ENCODE assay signal across 8 mouse cellular contexts in the genomic region with DNA sequence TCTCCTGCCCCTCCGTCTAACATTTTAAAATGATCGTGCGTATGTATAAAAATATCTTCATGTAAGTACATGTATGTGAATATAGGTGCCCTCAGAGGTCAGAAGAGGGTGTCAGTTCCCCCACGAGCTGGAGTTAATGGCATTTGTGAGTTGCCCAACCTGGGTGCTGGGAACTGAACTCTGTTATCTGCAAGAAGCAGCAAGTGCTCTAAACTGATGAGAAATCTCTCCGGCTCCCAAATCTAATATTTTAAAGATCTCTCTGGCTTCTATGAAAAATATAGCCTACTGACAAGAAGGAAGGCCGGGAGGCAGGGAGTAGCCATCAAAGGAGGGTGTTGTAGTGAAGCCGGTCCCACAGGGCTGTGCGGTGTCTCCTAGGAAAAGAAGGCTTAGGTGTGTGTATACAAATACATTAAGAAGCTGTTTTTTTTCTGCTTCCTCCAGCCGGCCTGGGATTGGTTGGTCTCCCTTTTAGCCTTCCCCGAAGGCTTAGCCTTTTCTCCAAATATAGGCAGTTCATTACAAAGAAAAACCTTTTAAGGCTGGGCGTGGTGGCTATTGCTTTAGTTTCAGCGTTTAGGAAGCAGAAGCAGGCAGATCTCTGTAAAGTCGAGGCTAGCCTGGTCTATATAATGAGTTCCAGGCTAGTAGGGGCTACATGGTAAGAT. TPM values are rescaled to one million over a fixed set of nuclear protein-coding genes. Genes with fewer than 3 reads are reported as not detected.
DNase-seq lines count a peak whose midpoint lies in the region; ATAC-seq and TF ChIP-seq lines count a peak whose summit lies in the region.

No protein-coding gene starts in this region.

- H3K27ac ChIP-seq in heart, embryonic 10.5 days: peak overlapping the region; percentile 85; the same call in 1 of the 2 replicates
- no peak overlapping the region for H3K27ac ChIP-seq in forebrain, embryonic 16.5 days (ENCODE audit: low read length)
- H3K27ac ChIP-seq in liver, embryonic 16.5 days (ENCODE audit: low read length): peak overlapping the region; percentile 14; the same call in 1 of the 2 replicates

- 0 out of 2 replicates have a peak overlapping the region, but pooled peaks have one; percentile 57 for H3K4me3 ChIP-seq in heart, embryonic 10.5 days
- H3K4me3 ChIP-seq in E14TG2a.4 (replicated peaks; ENCODE audit: low read length): peak overlapping the region; percentile 77
- H3K4me3 ChIP-seq in forebrain, embryonic 16.5 days (replicated peaks; ENCODE audit: low read length): no peak overlapping the region
- H3K4me3 ChIP-seq in liver, embryonic 16.5 days (ENCODE audit: low read depth, low read length): no peak overlapping the region; the same call in 1 of the 2 replicates

- ATAC-seq in forebrain, embryonic 16.5 days: no peak
- ATAC-seq in liver, embryonic 16.5 days (ENCODE audit: low read depth): no peak
- no peak for ATAC-seq in inflammation-experienced regulatory T-cells, adult 6 months

- H3K4me1 ChIP-seq in heart, embryonic 10.5 days: peaks cover 22% of the 10 kb centered on the region
- H3K4me1 ChIP-seq in E14TG2a.4 (replicated peaks; ENCODE audit: low read depth, low read length): peaks cover 55% of the 10 kb centered on the region
- H3K4me1 ChIP-seq in forebrain, embryonic 16.5 days (replicated peaks; ENCODE audit: control insufficient read depth, insufficient read depth, low read length): peaks cover 12% of the 10 kb centered on the region
- peaks cover 17% of the 10 kb centered on the region for H3K4me1 ChIP-seq in liver, embryonic 16.5 days (ENCODE audit: control insufficient read depth, low read depth, low read length)

- H3K9me3 ChIP-seq in heart, embryonic 10.5 days: no peaks in the 10 kb centered on the region
- H3K9me3 ChIP-seq in E14TG2a.4 (ENCODE audit: low read length): no peaks in the 10 kb centered on the region
- H3K9me3 ChIP-seq in forebrain, embryonic 16.5 days (ENCODE audit: control insufficient read depth, low read length): no peaks in the 10 kb centered on the region
- no peaks in the 10 kb centered on the region for H3K9me3 ChIP-seq in liver, embryonic 16.5 days (replicated peaks; ENCODE audit: control insufficient read depth, low read length)

- H3K27me3 ChIP-seq in heart, embryonic 10.5 days (ENCODE audit: insufficient read depth, poor library complexity, severe bottlenecking): peaks cover 5% of the 10 kb centered on the region; the same call in 1 of the 2 replicates
- H3K27me3 ChIP-seq in E14TG2a.4 (ENCODE audit: insufficient read depth, low read length): peaks cover 8% of the 10 kb centered on the region
- H3K27me3 ChIP-seq in forebrain, embryonic 16.5 days (replicated peaks; ENCODE audit: control insufficient read depth, insufficient read depth, low read length): no peaks in the 10 kb centered on the region
- peaks cover 4% of the 10 kb centered on the region; the same call in 1 of the 2 replicates for H3K27me3 ChIP-seq in liver, embryonic 16.5 days (ENCODE audit: control insufficient read depth, insufficient read depth, low read depth, low read length)

- 88% methylated on average over 13 of the region's 13 CpGs for WGBS in heart, embryonic 10.5 days
- 91% methylated on average over 13 of the region's 13 CpGs for WGBS in forebrain, embryonic 16.5 days
- 68% methylated on average over 13 of the region's 13 CpGs for WGBS in liver, embryonic 16.5 days (ENCODE audit: insufficient replicate concordance)

- peak overlapping the region; percentile 76 for H3K4me2 ChIP-seq in forebrain, embryonic 16.5 days (ENCODE audit: low read length)
- peak overlapping the region; percentile 77 for H3K4me2 ChIP-seq in liver, embryonic 16.5 days (ENCODE audit: low read depth, low read length)

- H3K36me3 ChIP-seq in heart, embryonic 10.5 days: no peaks in the 10 kb centered on the region
- H3K36me3 ChIP-seq in E14TG2a.4 (ENCODE audit: insufficient read depth, low read length): no peaks in the 10 kb centered on the region
- H3K36me3 ChIP-seq in forebrain, embryonic 16.5 days (ENCODE audit: control insufficient read depth, insufficient read depth): no peaks in the 10 kb centered on the region
- H3K36me3 ChIP-seq in liver, embryonic 16.5 days (ENCODE audit: control insufficient read depth, insufficient read depth): no peaks in the 10 kb centered on the region

- no peak for TF ChIP-seq CTCF in E14TG2a.4 (conservative IDR thresholded peaks at IDR 0.05; ENCODE audit: low read length)

- no peak for DNase-seq in heart, embryonic 10.5 days (ENCODE audit: low spot score)
- no peak for DNase-seq in heart, adult 9 months (ENCODE audit: low spot score in 2 of 2)
- no peak for DNase-seq in thymus, postnatal 36 days
- DNase-seq in thymus, adult 18-20 months: no peak

- H3K9ac ChIP-seq in forebrain, embryonic 16.5 days (replicated peaks; ENCODE audit: low read depth, low read length): peak overlapping the region; percentile 66
- H3K9ac ChIP-seq in liver, embryonic 16.5 days (ENCODE audit: low read depth, low read length): no peak overlapping the region; the same call in 1 of the 2 replicates

RNA-seq across cellular contexts. Expression of a gene that starts 8.5 kb away (rescaled TPM):
- 359 and 404 TPM in 2 replicates for polyA plus RNA-seq in heart, embryonic 10.5 days (2016; fragmentation: Nextera tagmentation; extraction: Ambion mirVana)
- polyA plus RNA-seq in forebrain, embryonic 16.5 days (2015; fragmentation: Nextera tagmentation; extraction: Ambion mirVana): 299 and 316 TPM in 2 replicates
- 144 and 153 TPM in 2 replicates for polyA plus RNA-seq in liver, embryonic 16.5 days (2015; fragmentation: Nextera tagmentation; extraction: Ambion mirVana)
- 100 to 1,000 TPM; 136 to 264 (median 154) TPM for polyA plus RNA-seq in inflammation-experienced regulatory T-cells, adult 6 months (2017; shearing (Covaris generic))

RNA-seq across cellular contexts. Expression of a gene that starts 25.7 kb away (rescaled TPM):
- polyA plus RNA-seq in heart, embryonic 10.5 days (2016; fragmentation: Nextera tagmentation; extraction: Ambion mirVana): 4.2 and 4.5 TPM in 2 replicates
- 30.4 and 32.6 TPM in 2 replicates for polyA plus RNA-seq in forebrain, embryonic 16.5 days (2015; fragmentation: Nextera tagmentation; extraction: Ambion mirVana)
- 60.1 and 75.2 TPM in 2 replicates for polyA plus RNA-seq in liver, embryonic 16.5 days (2015; fragmentation: Nextera tagmentation; extraction: Ambion mirVana)
- not detected for polyA plus RNA-seq in inflammation-experienced regulatory T-cells, adult 6 months (2017; shearing (Covaris generic))

RNA-seq across cellular contexts. Expression of a gene that starts 34.6 kb away (rescaled TPM):
- polyA plus RNA-seq in heart, embryonic 10.5 days (2016; fragmentation: Nextera tagmentation; extraction: Ambion mirVana): 4.9 and 8.2 TPM in 2 replicates
- polyA plus RNA-seq in forebrain, embryonic 16.5 days (2015; fragmentation: Nextera tagmentation; extraction: Ambion mirVana): 2.3 and 3.0 TPM in 2 replicates
- polyA plus RNA-seq in liver, embryonic 16.5 days (2015; fragmentation: Nextera tagmentation; extraction: Ambion mirVana): 0.33 and 1.4 TPM in 2 replicates
- polyA plus RNA-seq in inflammation-experienced regulatory T-cells, adult 6 months (2017; shearing (Covaris generic)): not detected

RNA-seq across cellular contexts. Expression of a gene that starts 35.8 kb away (rescaled TPM):
- polyA plus RNA-seq in heart, embryonic 10.5 days (2016; fragmentation: Nextera tagmentation; extraction: Ambion mirVana): 1.2 and 3.2 TPM in 2 replicates
- polyA plus RNA-seq in forebrain, embryonic 16.5 days (2015; fragmentation: Nextera tagmentation; extraction: Ambion mirVana): 1.2 and 1.4 TPM in 2 replicates
- 1.1 and 1.3 TPM in 2 replicates for polyA plus RNA-seq in liver, embryonic 16.5 days (2015; fragmentation: Nextera tagmentation; extraction: Ambion mirVana)
- polyA plus RNA-seq in inflammation-experienced regulatory T-cells, adult 6 months (2017; shearing (Covaris generic)): 1 to 10 TPM in 1 of 3 experiments, under 1 TPM in 1, not detected in 1; 0.58 to 1.1 TPM

RNA-seq across cellular contexts. Expression of a gene that starts 56.2 kb away (rescaled TPM):
- 58.0 and 62.8 TPM in 2 replicates for polyA plus RNA-seq in heart, embryonic 10.5 days (2016; fragmentation: Nextera tagmentation; extraction: Ambion mirVana)
- polyA plus RNA-seq in forebrain, embryonic 16.5 days (2015; fragmentation: Nextera tagmentation; extraction: Ambion mirVana): 14.4 and 16.8 TPM in 2 replicates
- 145 and 166 TPM in 2 replicates for polyA plus RNA-seq in liver, embryonic 16.5 days (2015; fragmentation: Nextera tagmentation; extraction: Ambion mirVana)
- polyA plus RNA-seq in inflammation-experienced regulatory T-cells, adult 6 months (2017; shearing (Covaris generic)): 10 to 100 TPM; 13.7 to 32.0 (median 31.7) TPM

Comparison
In these comparisons a context has a peak if more than half of its experiments do, and no peak if none do; other contexts are left out.
1. H3K4me3 ChIP-seq: peak in heart, embryonic 10.5 days (single experiment) and E14TG2a.4 (single experiment); none in forebrain, embryonic 16.5 days (single experiment) and liver, embryonic 16.5 days (single experiment).